Mouse (Mus musculus): Measurements from ENCODE around the gene Sec24a.
"Not testable (repeated sequence)": the region's sequence is repeated elsewhere in the genome, so short reads cannot be mapped to it uniquely, and the experiment has no call there.

GRCm38 (mm10) chr11:51758207-51758606 is 5.2 kb downstream of the Sec24a start:
- not testable (repeated sequence) for TF ChIP-seq POLR2A (IDR thresholded peaks at IDR 0.05; ENCODE audit: control insufficient read depth, low read depth, low read length); CTCF (IDR thresholded peaks at IDR 0.05; ENCODE audit: control insufficient read depth, insufficient read depth, insufficient replicate concordance, low read depth, low read length)

Data from testis, adult 2 months (tissue).